Mouse (Mus musculus) liver, embryonic 14.5 days (tissue): ENCODE results near the gene Fkbp1a. TPM values are rescaled to one million over a fixed set of nuclear protein-coding genes. Genes with fewer than 3 reads are reported as not detected.

Experiments
- ATAC-seq: fragments of 200-750 bp; cut with Nextera tagmentation; 2 replicates; pipeline ENCODE4 v1.8.0; 2017; ENCODE audit warnings: moderate number of reproducible peaks, mild to moderate bottlenecking, moderate library complexity; ENCODE audit not compliant: insufficient read depth
- DNase-seq, 3 experiments: peaks; one replicate each; pipeline ENCODE4 v3.0.0-alpha.2; 2012 to 2013; ENCODE audit warnings: low read depth in 3 of 3, low spot score in 3 of 3
- H3K27ac ChIP-seq: fragments of 300-500 bp; sonication (generic); 2 replicates; pipeline ENCODE4 v1.5.1; 2014; ENCODE audit warnings: moderate library complexity, mild to moderate bottlenecking, control low read depth, inconsistent platforms
- H3K27me3 ChIP-seq: fragments of 300-500 bp; sonication (generic); 2 replicates; pipeline ENCODE4 v1.6.1; 2014; ENCODE audit warnings: mild to moderate bottlenecking, low read length, moderate library complexity; ENCODE audit not compliant: control insufficient read depth, insufficient read depth
- H3K36me3 ChIP-seq: fragments of 300-500 bp; sonication (generic); replicated peaks from 2 replicates; pipeline ENCODE4 v1.6.1; 2014; ENCODE audit warnings: low read depth; ENCODE audit not compliant: control insufficient read depth, insufficient read depth
- H3K4me1 ChIP-seq, 2 experiments: fragments of 200-500 bp in 1 of 2; fragments of 300-500 bp in 1 of 2; sonication (generic) in 1 of 2; replicated peaks; 2 replicates each; pipeline ENCODE4 v1.6.1; 2012 to 2014; ENCODE audit warnings: antibody characterized with exemption in 1 of 2, inconsistent platforms in 1 of 2, low read length in 1 of 2; ENCODE audit not compliant: control insufficient read depth in 2 of 2, insufficient read depth in 2 of 2
- H3K4me2 ChIP-seq: fragments of 300-500 bp; sonication (generic); 2 replicates; pipeline ENCODE4 v1.6.1; 2014; ENCODE audit warnings: low read depth, mild to moderate bottlenecking, control low read depth, moderate library complexity
- H3K4me3 ChIP-seq, 2 experiments: fragments of 200-500 bp in 1 of 2; fragments of 300-500 bp in 1 of 2; sonication (generic) in 1 of 2; 2 replicates each; pipeline ENCODE4 v1.5.1; 2012 to 2014; ENCODE audit warnings: low read depth in 2 of 2, low read length in 2 of 2, mild to moderate bottlenecking in 2 of 2, control low read depth in 1 of 2, inconsistent platforms in 1 of 2, moderate library complexity in 1 of 2; ENCODE audit not compliant: insufficient read depth in 1 of 2
- H3K9ac ChIP-seq: fragments of 300-500 bp; sonication (generic); replicated peaks from 2 replicates; pipeline ENCODE4 v1.6.1; 2014; ENCODE audit warnings: mild to moderate bottlenecking, control low read depth, moderate library complexity
- H3K9me3 ChIP-seq: fragments of 300-500 bp; sonication (generic); 2 replicates; pipeline ENCODE4 v1.6.1; 2016; ENCODE audit warnings: low read length, mixed read lengths; ENCODE audit not compliant: control insufficient read depth
- CTCF ChIP-seq: IDR thresholded peaks from 2 replicates; pipeline ENCODE4 v1.5.1; 2016; ENCODE audit warnings: antibody characterized with exemption, low read depth, control low read depth
- EP300 ChIP-seq: IDR thresholded peaks from 2 replicates; pipeline ENCODE4 v1.6.1; 2016; ENCODE audit warnings: antibody characterized with exemption, low read depth
- WGBS: fragments of 180-500 bp; shearing (Covaris S2); extraction: QIAGEN DNeasy Blood & Tissue Kit; methylation state at CpG from one replicate; pipeline ENCODE4 v1.1.7; 2014; ENCODE audit not compliant: insufficient replicate concordance; 5-methylcytosine and 5-hydroxymethylcytosine counted together
- polyA plus RNA-seq, 2 experiments: library from polyadenylated mRNA; depleted of rRNA in 1 of 2; stranded (reverse) in 1 of 2; unstranded in 1 of 2; fragments of >200 nt; fragmentation: Nextera tagmentation in 1 of 2; extraction: Ambion mirVana in 1 of 2; gene quantifications; 2 replicates each; pipeline versions ENCODE4 v1.2.1 to v1.2.3; 2012 to 2014

Gene Fkbp1a
- polyA plus RNA-seq, 2 experiments: 36.5 to 128 TPM

DNA sequence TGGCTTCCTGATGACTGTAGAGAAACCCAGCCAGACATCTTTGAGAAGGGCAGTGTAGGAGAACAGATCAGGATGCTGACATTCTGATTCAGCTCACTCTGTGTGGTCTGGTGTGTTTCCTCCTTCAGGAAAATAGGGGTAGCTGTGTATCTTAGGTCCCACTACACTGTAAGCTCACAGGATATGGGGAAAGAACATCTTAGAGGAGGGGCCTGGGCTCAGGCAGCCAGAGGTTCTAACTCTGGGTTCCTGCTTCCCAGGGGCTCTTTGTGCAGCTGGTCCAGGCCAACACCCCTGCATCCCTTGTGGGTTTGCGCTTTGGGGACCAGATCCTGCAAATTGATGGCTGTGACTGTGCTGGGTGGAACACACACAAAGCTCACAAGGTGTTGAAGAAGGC is 44.5 kb downstream of the Fkbp1a start:
- WGBS: 78% methylated on average over 1 of the region's 1 CpGs
- Histone ChIP-seq H3K27ac (no peak overlapping the region), H3K4me1 (0 out of 4 replicates have a peak, but pooled peaks cover 0 to 1% of the 10 kb centered on the region in 2 experiments), H3K27me3 (no peaks in the 10 kb centered on the region), H3K9me3 (no peaks in the 10 kb centered on the region), H3K4me2 (no peak overlapping the region), H3K9ac (no peak overlapping the region), H3K36me3 (no peaks in the 10 kb centered on the region), H3K4me3 (no peak overlapping the region)
- no peak for DNase-seq
- TF ChIP-seq CTCF (no peak), EP300 (no peak)
- ATAC-seq: no peak

DNA sequence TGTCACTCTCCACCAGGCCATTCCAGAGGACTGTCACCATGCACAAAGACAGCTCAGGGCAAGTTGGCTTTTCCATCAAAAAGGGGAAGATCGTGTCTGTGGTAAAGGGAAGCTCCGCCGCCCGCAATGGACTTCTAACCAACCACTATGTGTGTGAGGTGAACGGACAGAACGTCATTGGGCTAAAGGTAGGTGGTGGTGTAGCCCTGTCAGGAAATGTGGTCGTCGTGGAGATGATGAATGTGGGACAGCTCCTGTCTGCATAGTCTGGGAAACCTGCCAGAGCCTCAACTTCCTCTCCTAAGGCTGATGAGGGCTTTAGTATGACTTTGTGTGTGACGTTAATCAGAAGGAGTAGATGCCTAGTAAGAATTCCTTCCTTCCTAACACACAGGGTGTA is 45.0 kb downstream of the Fkbp1a start:
- 0 out of 4 replicates have a peak, but pooled peaks cover 0 to 1% of the 10 kb centered on the region in 2 experiments for H3K4me1 ChIP-seq
- no peak overlapping the region for H3K4me3 ChIP-seq
- DNase-seq (no peak), ATAC-seq (no peak)
- no peak overlapping the region for H3K27ac ChIP-seq
- H3K4me2 ChIP-seq: no peak overlapping the region
- no peaks in the 10 kb centered on the region for H3K27me3 ChIP-seq
- H3K9ac ChIP-seq: no peak overlapping the region
- H3K36me3 ChIP-seq: no peaks in the 10 kb centered on the region
- no peaks in the 10 kb centered on the region for H3K9me3 ChIP-seq
- TF ChIP-seq EP300 (no peak), CTCF (no peak)
- 11% methylated on average over 9 of the region's 9 CpGs for WGBS

DNA sequence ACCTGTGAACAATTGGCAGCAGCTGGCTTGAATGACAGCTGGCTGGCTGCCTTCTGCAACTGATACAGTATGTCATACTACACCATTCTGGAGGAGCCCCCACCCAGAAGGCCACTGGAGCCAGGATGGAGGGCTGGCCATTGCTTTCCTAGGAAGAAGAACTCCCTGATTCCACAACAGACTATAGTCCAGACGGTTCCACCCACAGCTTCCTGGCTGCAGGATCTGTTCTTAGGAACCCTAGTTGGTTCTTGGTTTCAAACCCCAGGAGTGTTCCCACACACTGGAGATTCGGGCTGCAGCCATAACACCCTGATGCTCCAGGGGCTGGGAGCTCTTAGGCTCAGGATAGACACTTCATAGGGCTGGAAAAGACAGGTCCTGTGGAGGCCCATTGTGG is 55.8 kb downstream of the Fkbp1a start:
- ATAC-seq (no peak), DNase-seq (no peak)
- no peaks in the 10 kb centered on the region for H3K4me1 ChIP-seq
- 41% methylated on average over 2 of the region's 2 CpGs for WGBS
- no peaks in the 10 kb centered on the region for H3K9me3 ChIP-seq
- H3K4me2 ChIP-seq: no peak overlapping the region
- H3K9ac ChIP-seq: no peak overlapping the region
- no peaks in the 10 kb centered on the region for H3K27me3 ChIP-seq
- H3K36me3 ChIP-seq: no peaks in the 10 kb centered on the region
- H3K27ac ChIP-seq: no peak overlapping the region
- TF ChIP-seq EP300 (no peak), CTCF (no peak)
- H3K4me3 ChIP-seq: no peak overlapping the region

DNA sequence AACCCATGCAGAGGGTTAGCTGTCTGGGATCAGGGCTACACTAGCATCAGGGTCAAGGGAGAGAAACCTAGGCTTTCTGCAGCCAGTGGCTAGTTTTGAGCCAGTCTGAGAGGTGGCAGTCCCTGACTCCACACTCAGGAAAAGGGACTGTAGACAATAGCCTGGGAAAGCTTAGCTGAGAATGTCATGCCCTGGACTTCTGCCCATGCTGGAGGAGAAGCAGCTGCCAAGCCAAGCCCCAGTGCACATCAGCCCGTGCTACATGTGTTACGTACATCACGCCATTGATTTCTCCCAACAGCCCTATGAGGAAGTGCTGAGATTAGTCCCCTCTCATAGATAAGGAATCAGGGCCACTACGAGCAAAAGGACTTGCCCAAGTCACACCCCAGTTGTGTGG is 59.8 kb downstream of the Fkbp1a start:
- Histone ChIP-seq H3K4me3 (no peak overlapping the region), H3K27me3 (no peaks in the 10 kb centered on the region), H3K27ac (no peak overlapping the region), H3K36me3 (no peaks in the 10 kb centered on the region), H3K4me1 (no peaks in the 10 kb centered on the region), H3K9me3 (no peaks in the 10 kb centered on the region), H3K4me2 (no peak overlapping the region), H3K9ac (no peak overlapping the region)
- WGBS: 42% methylated on average over 4 of the region's 4 CpGs
- no peak for ATAC-seq
- no peak for DNase-seq
- no peak for TF ChIP-seq CTCF
- TF ChIP-seq EP300: no peak

DNA sequence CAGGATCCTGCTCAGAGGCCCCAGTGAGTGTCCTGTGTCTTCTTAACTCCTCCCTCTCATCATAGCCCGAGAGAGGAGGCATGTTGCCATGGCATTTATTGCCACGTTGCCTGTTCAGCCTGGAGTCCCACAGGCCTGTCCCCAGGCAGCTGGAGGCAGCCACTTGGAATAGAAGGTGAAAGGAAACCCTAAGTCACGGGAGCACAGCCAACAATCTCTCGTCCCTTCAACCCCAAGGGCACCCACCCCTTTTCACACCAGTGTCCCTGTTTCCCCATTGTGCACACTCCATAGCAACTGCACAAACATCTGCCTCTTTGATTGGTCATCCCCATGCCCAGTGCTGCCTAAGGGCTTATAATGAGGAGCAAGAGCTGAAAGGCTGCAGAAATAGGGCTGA is 61.3 kb downstream of the Fkbp1a start:
- ATAC-seq (no peak), DNase-seq (no peak)
- H3K4me2 ChIP-seq: no peak overlapping the region
- no peaks in the 10 kb centered on the region for H3K9me3 ChIP-seq
- no peaks in the 10 kb centered on the region for H3K36me3 ChIP-seq
- no peaks in the 10 kb centered on the region for H3K27me3 ChIP-seq
- WGBS: 44% methylated on average over 4 of the region's 4 CpGs
- no peak overlapping the region for H3K27ac ChIP-seq
- H3K4me1 ChIP-seq: no peaks in the 10 kb centered on the region
- H3K9ac ChIP-seq: no peak overlapping the region
- no peak overlapping the region for H3K4me3 ChIP-seq
- TF ChIP-seq CTCF (no peak), EP300 (no peak)
